Mouse (Mus musculus) lung, embryonic 15.5 days (tissue): Measurements from ENCODE around the gene Rac3. TPM values are rescaled to one million over a fixed set of nuclear protein-coding genes. Genes with fewer than 3 reads are reported as not detected.
"Not testable (repeated sequence)": the region's sequence is repeated elsewhere in the genome, so short reads cannot be mapped to it uniquely, and the experiment has no call there.

Source experiments
- ATAC-seq: fragments of 200-750 bp; cut with Nextera tagmentation; 2 replicates; pipeline ENCODE4 v1.8.0; 2017; ENCODE audit warnings: moderate number of reproducible peaks, borderline replicate concordance; ENCODE audit not compliant: low FRiP score, low TSS enrichment; ENCODE audit errors: extremely low read depth
- H3K27ac ChIP-seq: fragments of 300-500 bp; sonication (generic); 2 replicates; pipeline ENCODE4 v1.5.1; 2015; ENCODE audit warnings: moderate library complexity, mild to moderate bottlenecking, inconsistent platforms
- H3K27me3 ChIP-seq: fragments of 300-500 bp; sonication (generic); 2 replicates; pipeline ENCODE4 v1.6.1; 2015; ENCODE audit warnings: inconsistent platforms
- H3K36me3 ChIP-seq: fragments of 300-500 bp; sonication (generic); 2 replicates; pipeline ENCODE4 v1.6.1; 2015; ENCODE audit warnings: inconsistent platforms
- H3K4me1 ChIP-seq: fragments of 300-500 bp; sonication (generic); 2 replicates; pipeline ENCODE4 v1.6.1; 2015; ENCODE audit warnings: inconsistent platforms
- H3K4me2 ChIP-seq: fragments of 300-500 bp; sonication (generic); 2 replicates; pipeline ENCODE4 v1.6.1; 2015; ENCODE audit warnings: inconsistent platforms, mild to moderate bottlenecking, moderate library complexity
- H3K4me3 ChIP-seq: fragments of 300-500 bp; sonication (generic); 2 replicates; pipeline ENCODE4 v1.5.1; 2015; ENCODE audit warnings: mild to moderate bottlenecking, inconsistent platforms
- H3K9ac ChIP-seq: fragments of 300-500 bp; sonication (generic); 2 replicates; pipeline ENCODE4 v1.6.1; 2015; ENCODE audit warnings: inconsistent platforms
- H3K9me3 ChIP-seq: fragments of 300-500 bp; sonication (generic); 2 replicates; pipeline ENCODE4 v1.6.1; 2016; ENCODE audit warnings: inconsistent platforms
- WGBS: fragments of 180-500 bp; shearing (Covaris S2); methylation state at CpG from one replicate; pipeline ENCODE4 v1.1.7; 2015; 5-methylcytosine and 5-hydroxymethylcytosine counted together
- polyA plus RNA-seq: library from polyadenylated mRNA; unstranded; fragments of >200 nt; fragmentation: Nextera tagmentation; extraction: Ambion mirVana; gene quantifications from 2 replicates; pipeline ENCODE4 v1.2.1, GENCODE M21; 2015

Gene Rac3
- polyA plus RNA-seq, 1 experiment from 2014 or later, result 54.9 TPM

GRCm38 (mm10) chr11:120763121-120763999 is 42.1 kb downstream of the Rac3 start:
- peak; percentile 41; the same call in 1 of the 2 replicates for ATAC-seq
- not testable (repeated sequence) for H3K4me3 ChIP-seq

DNA sequence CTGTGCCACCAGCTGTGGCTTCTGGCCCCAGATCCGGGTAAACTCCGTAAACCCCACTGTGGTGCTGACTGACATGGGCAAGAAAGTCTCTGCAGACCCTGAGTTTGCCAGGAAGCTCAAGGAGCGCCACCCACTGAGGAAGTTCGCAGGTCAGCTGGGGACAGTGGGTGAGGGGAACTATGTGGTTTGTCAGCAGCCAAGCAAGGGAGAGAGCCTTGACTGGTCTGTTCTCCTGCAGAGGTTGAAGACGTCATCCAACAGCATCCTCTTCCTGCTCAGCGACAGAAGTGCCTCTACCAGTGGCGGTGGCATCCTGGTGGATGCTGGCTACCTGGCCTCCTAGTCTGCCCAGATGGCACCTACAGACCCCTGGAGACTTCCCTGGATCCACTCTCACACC is 45.8 kb downstream of the Rac3 start:
- 70% methylated on average over 4 of the region's 7 CpGs for WGBS
- H3K4me2 ChIP-seq, H3K4me3 ChIP-seq, H3K4me1 ChIP-seq, H3K36me3 ChIP-seq, H3K9me3 ChIP-seq, ATAC-seq, H3K9ac ChIP-seq, H3K27ac ChIP-seq, H3K27me3 ChIP-seq: not testable (repeated sequence)

More at GRCm38 (mm10) chr11:120763121-120763999, 42.1 kb downstream of the Rac3 start:
- 42% methylated on average over 2 of the region's 23 CpGs for WGBS
- not testable (repeated sequence) for H3K36me3 ChIP-seq, H3K9me3 ChIP-seq, H3K27ac ChIP-seq, H3K9ac ChIP-seq, H3K27me3 ChIP-seq, H3K4me1 ChIP-seq
- peak overlapping the region; percentile 41 for H3K4me2 ChIP-seq

DNA sequence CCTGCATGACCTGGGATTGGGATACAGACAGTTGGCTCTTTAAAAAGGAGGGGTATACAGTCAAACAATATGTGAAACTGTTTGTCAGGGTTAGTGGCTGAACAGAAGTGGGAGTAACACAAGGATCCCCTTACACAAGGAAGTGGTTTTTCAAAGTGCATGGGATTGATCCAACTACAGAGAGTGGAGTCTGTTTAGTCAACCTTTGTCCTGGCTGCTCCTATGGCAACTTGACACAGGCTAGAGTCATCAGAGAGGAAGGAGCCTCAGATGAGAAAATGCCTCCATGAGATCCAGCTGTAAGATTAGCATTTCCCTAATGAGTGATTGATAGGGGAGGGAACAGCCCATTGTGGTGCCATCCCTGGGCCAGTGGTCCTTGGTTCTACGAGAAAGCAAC is 46.9 kb downstream of the Rac3 start:
- no peak overlapping the region for H3K4me3 ChIP-seq
- H3K9me3 ChIP-seq, result no peaks in the 10 kb centered on the region
- no peaks in the 10 kb centered on the region for H3K4me1 ChIP-seq
- H3K4me2 ChIP-seq, result no peak overlapping the region
- ATAC-seq, result no peak
- no peak overlapping the region for H3K9ac ChIP-seq
- H3K36me3 ChIP-seq, result no peaks in the 10 kb centered on the region
- H3K27ac ChIP-seq, result no peak overlapping the region
- 58% methylated on average over 1 of the region's 1 CpGs for WGBS
- H3K27me3 ChIP-seq, result no peaks in the 10 kb centered on the region

DNA sequence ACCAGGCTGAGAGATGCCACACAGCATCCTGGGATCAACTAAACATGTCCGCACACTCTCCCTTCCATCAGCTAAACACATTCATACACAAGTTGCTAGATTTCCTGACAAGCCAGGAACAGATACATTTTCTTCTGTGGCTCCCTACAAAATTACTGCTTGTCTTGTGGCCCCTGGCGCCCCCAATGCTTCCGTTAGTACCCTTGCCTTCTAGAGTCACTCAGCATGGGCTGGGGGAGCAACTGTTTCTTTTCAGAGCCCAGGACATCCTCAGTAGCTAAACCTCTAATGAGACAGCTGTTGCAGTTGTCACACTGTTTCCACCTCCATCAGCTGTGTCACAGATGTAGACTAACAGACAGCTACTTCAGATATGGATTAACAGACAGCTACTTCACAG is 51.5 kb downstream of the Rac3 start:
- Histone ChIP-seq H3K27ac (no peak overlapping the region), H3K36me3 (no peaks in the 10 kb centered on the region), H3K9me3 (no peaks in the 10 kb centered on the region), H3K4me1 (no peaks in the 10 kb centered on the region), H3K4me2 (no peak overlapping the region), H3K9ac (no peak overlapping the region), H3K4me3 (no peak overlapping the region), H3K27me3 (no peaks in the 10 kb centered on the region)
- no peak for ATAC-seq
- 75% methylated on average over 3 of the region's 3 CpGs for WGBS

Other genes starting within 250 kb of the Rac3 start
- 125 and 133 TPM in 2 replicates for gene Mrpl12, start 236.9 kb upstream of the Rac3 start, polyA plus RNA-seq
- gene Slc25a10, start 229.6 kb upstream of the Rac3 start, polyA plus RNA-seq, result 67.5 and 70.9 TPM in 2 replicates
- gene Gcgr, start 190.8 kb upstream of the Rac3 start, polyA plus RNA-seq, result 0.91 and 1.1 TPM in 2 replicates
- gene Mcrip1, start 171.7 kb upstream of the Rac3 start, polyA plus RNA-seq, result 205 and 209 TPM in 2 replicates
- 0.65 and 1.7 TPM in 2 replicates for gene Ppp1r27, start 170.3 kb upstream of the Rac3 start, polyA plus RNA-seq
- 847 and 883 TPM in 2 replicates for gene P4hb, start 148.2 kb upstream of the Rac3 start, polyA plus RNA-seq
- gene Arhgdia, start 139.8 kb upstream of the Rac3 start, polyA plus RNA-seq, result 697 and 699 TPM in 2 replicates
- gene Alyref, start 123.1 kb upstream of the Rac3 start, polyA plus RNA-seq, result 511 and 543 TPM in 2 replicates
- gene Anapc11, start 123.0 kb upstream of the Rac3 start, polyA plus RNA-seq, result 215 and 222 TPM in 2 replicates
- gene Npb, start 113.0 kb upstream of the Rac3 start, polyA plus RNA-seq, result 0.78 and 1.4 TPM in 2 replicates
- 103 and 126 TPM in 2 replicates for gene Pcyt2, start 103.5 kb upstream of the Rac3 start, polyA plus RNA-seq
- 32.6 and 34.3 TPM in 2 replicates for gene Sirt7, start 96.2 kb upstream of the Rac3 start, polyA plus RNA-seq
- 23.3 and 24.5 TPM in 2 replicates for gene Mafg, start 87.9 kb upstream of the Rac3 start, polyA plus RNA-seq
- 25.4 and 27.2 TPM in 2 replicates for gene Pycr1, start 77.7 kb upstream of the Rac3 start, polyA plus RNA-seq
- gene Myadml2, start 73.3 kb upstream of the Rac3 start, polyA plus RNA-seq, result 0.55 and 1.3 TPM in 2 replicates
- 4.1 and 4.3 TPM in 2 replicates for gene Notum, start 60.3 kb upstream of the Rac3 start, polyA plus RNA-seq
- gene Aspscr1, start 48.5 kb upstream of the Rac3 start, polyA plus RNA-seq, result 138 and 143 TPM in 2 replicates
- 160 and 167 TPM in 2 replicates for gene Cenpx, start 7.7 kb upstream of the Rac3 start, polyA plus RNA-seq
- 57.9 and 59.9 TPM in 2 replicates for gene Lrrc45, start 7.5 kb upstream of the Rac3 start, polyA plus RNA-seq
- 45.1 and 55.1 TPM in 2 replicates for gene Dcxr, start 5.8 kb downstream of the Rac3 start, polyA plus RNA-seq
- 102 and 103 TPM in 2 replicates for gene Cbr2, start 10.6 kb downstream of the Rac3 start, polyA plus RNA-seq
- gene Hmga1b, start 41.3 kb downstream of the Rac3 start, polyA plus RNA-seq, result 3.9 and 4.8 TPM in 2 replicates
- 35.4 and 38.3 TPM in 2 replicates for gene Rfng, start 62.7 kb downstream of the Rac3 start, polyA plus RNA-seq
- gene Gps1, start 62.8 kb downstream of the Rac3 start, polyA plus RNA-seq, result 205 and 213 TPM in 2 replicates
- gene Dus1l, start 74.9 kb downstream of the Rac3 start, polyA plus RNA-seq, result 84.3 and 90.4 TPM in 2 replicates
- 49.0 and 53.2 TPM in 2 replicates for gene Fasn, start 103.1 kb downstream of the Rac3 start, polyA plus RNA-seq
- gene Ccdc57, start 211.4 kb downstream of the Rac3 start, polyA plus RNA-seq, result 6.6 and 6.8 TPM in 2 replicates
- gene Slc16a3, start 227.0 kb downstream of the Rac3 start, polyA plus RNA-seq, result 67.1 and 73.0 TPM in 2 replicates